Mouse (Mus musculus): ENCODE results near the gene Ss18l2. TPM values are rescaled to one million over a fixed set of nuclear protein-coding genes. Genes with fewer than 3 reads are reported as not detected.
A peak's percentile ranks its signal among the peaks of the same experiment; 100 is the strongest.

Gene Ss18l2
- polyA plus RNA-seq, 1 experiment from 2014 or later = 128 TPM

GRCm38 (mm10) chr9:121677476-121677875 lies 32.7 kb upstream of the Ss18l2 start:
- H3K4me1 ChIP-seq = peaks cover 4% of the 10 kb centered on the region
- H3K27me3 ChIP-seq = no peaks in the 10 kb centered on the region
- 65% methylated on average over 8 of the region's 8 CpGs for WGBS
- H3K27ac ChIP-seq = no peak overlapping the region
- no peak for ATAC-seq (ENCODE audit: low FRiP score, low read depth)
- H3K9me3 ChIP-seq = no peaks in the 10 kb centered on the region
- H3K9ac ChIP-seq = no peak overlapping the region
- peaks cover 7% of the 10 kb centered on the region; the same call in 1 of the 2 replicates for H3K36me3 ChIP-seq
- H3K4me2 ChIP-seq (replicated peaks) = no peak overlapping the region
- H3K4me3 ChIP-seq = no peak overlapping the region

GRCm38 (mm10) chr9:121679549-121679948 lies 30.6 kb upstream of the Ss18l2 start:
- no peak overlapping the region for H3K4me3 ChIP-seq
- ATAC-seq (ENCODE audit: low FRiP score, low read depth) = peak; percentile 83
- H3K27ac ChIP-seq = no peak overlapping the region
- H3K9me3 ChIP-seq = no peaks in the 10 kb centered on the region
- H3K27me3 ChIP-seq = no peaks in the 10 kb centered on the region
- no peak overlapping the region for H3K4me2 ChIP-seq (replicated peaks)
- 20% methylated on average over 6 of the region's 6 CpGs for WGBS
- peaks cover 23% of the 10 kb centered on the region for H3K36me3 ChIP-seq
- H3K4me1 ChIP-seq = no peaks in the 10 kb centered on the region
- H3K9ac ChIP-seq = no peak overlapping the region

- 67% methylated on average over 8 of the region's 8 CpGs for whole genome bisulfite sequencing
- H3K27ac ChIP-seq = no peak overlapping the region
These were observed 28.9 kb upstream of the Ss18l2 start for GRCm38 (mm10) chr9:121681191-121681590.

GRCm38 (mm10) chr9:121682037-121682680 lies 28.0 kb upstream of the Ss18l2 start:
- Histone ChIP-seq H3K9ac (no peak overlapping the region; the same call in 1 of the 2 replicates), H3K9me3 (no peaks in the 10 kb centered on the region), H3K4me1 (no peaks in the 10 kb centered on the region), H3K4me2 (replicated peaks) (no peak overlapping the region), H3K27ac (no peak overlapping the region), H3K4me3 (no peak overlapping the region), H3K36me3 (peaks cover 38% of the 10 kb centered on the region), H3K27me3 (no peaks in the 10 kb centered on the region)
- no peak for ATAC-seq (ENCODE audit: low FRiP score, low read depth)
- 72% methylated on average over 18 of the region's 18 CpGs for WGBS

More at GRCm38 (mm10) chr9:121681191-121681590, 28.9 kb upstream of the Ss18l2 start:
- Histone ChIP-seq H3K9ac (no peak overlapping the region), H3K36me3 (peaks cover 36% of the 10 kb centered on the region), H3K4me2 (replicated peaks) (no peak overlapping the region), H3K4me3 (no peak overlapping the region), H3K4me1 (no peaks in the 10 kb centered on the region), H3K9me3 (no peaks in the 10 kb centered on the region), H3K27me3 (no peaks in the 10 kb centered on the region)
- ATAC-seq (ENCODE audit: low FRiP score, low read depth) = no peak

- peaks cover 60% of the 10 kb centered on the region for H3K36me3 ChIP-seq
- 71% methylated on average over 7 of the region's 7 CpGs for WGBS
These were observed 25.4 kb upstream of the Ss18l2 start for GRCm38 (mm10) chr9:121684702-121685101.

GRCm38 (mm10) chr9:121690200-121690651 lies 19.9 kb upstream of the Ss18l2 start:
- Histone ChIP-seq H3K36me3 (peaks cover 76% of the 10 kb centered on the region), H3K27ac (no peak overlapping the region), H3K9ac (no peak overlapping the region), H3K27me3 (no peaks in the 10 kb centered on the region), H3K9me3 (no peaks in the 10 kb centered on the region), H3K4me3 (no peak overlapping the region), H3K4me1 (no peaks in the 10 kb centered on the region), H3K4me2 (replicated peaks) (no peak overlapping the region)
- no peak for ATAC-seq (ENCODE audit: low FRiP score, low read depth)
- WGBS = 78% methylated on average over 15 of the region's 15 CpGs

More at GRCm38 (mm10) chr9:121684702-121685101, 25.4 kb upstream of the Ss18l2 start:
- Histone ChIP-seq H3K4me3 (no peak overlapping the region), H3K4me1 (no peaks in the 10 kb centered on the region), H3K4me2 (replicated peaks) (no peak overlapping the region), H3K27me3 (no peaks in the 10 kb centered on the region), H3K9ac (no peak overlapping the region), H3K27ac (no peak overlapping the region), H3K9me3 (no peaks in the 10 kb centered on the region)
- ATAC-seq (ENCODE audit: low FRiP score, low read depth) = no peak

- WGBS = 88% methylated on average over 7 of the region's 7 CpGs
- ATAC-seq (ENCODE audit: low FRiP score, low read depth) = no peak
- H3K4me2 ChIP-seq (replicated peaks) = no peak overlapping the region
- peaks cover 76% of the 10 kb centered on the region for H3K36me3 ChIP-seq
- no peaks in the 10 kb centered on the region for H3K9me3 ChIP-seq
- H3K27me3 ChIP-seq = no peaks in the 10 kb centered on the region
- no peak overlapping the region for H3K9ac ChIP-seq
- no peak overlapping the region for H3K4me3 ChIP-seq
- no peak overlapping the region for H3K27ac ChIP-seq
- H3K4me1 ChIP-seq = no peaks in the 10 kb centered on the region
These were observed 19.4 kb upstream of the Ss18l2 start for GRCm38 (mm10) chr9:121690734-121691133.

- no peak overlapping the region for H3K9ac ChIP-seq
- H3K9me3 ChIP-seq = peaks cover 7% of the 10 kb centered on the region
- ATAC-seq (ENCODE audit: low FRiP score, low read depth) = no peak
- no peaks in the 10 kb centered on the region for H3K4me1 ChIP-seq
- peaks cover 77% of the 10 kb centered on the region for H3K36me3 ChIP-seq
- 76% methylated on average over 12 of the region's 12 CpGs for WGBS
- H3K27me3 ChIP-seq = no peaks in the 10 kb centered on the region
- no peak overlapping the region for H3K4me2 ChIP-seq (replicated peaks)
- no peak overlapping the region for H3K27ac ChIP-seq
- no peak overlapping the region for H3K4me3 ChIP-seq
These were observed 15.4 kb upstream of the Ss18l2 start for GRCm38 (mm10) chr9:121694736-121695135.

- peaks cover 7% of the 10 kb centered on the region for H3K9me3 ChIP-seq
- no peak overlapping the region for H3K4me2 ChIP-seq (replicated peaks)
- H3K4me1 ChIP-seq = no peaks in the 10 kb centered on the region
- 94% methylated on average over 9 of the region's 9 CpGs for WGBS
- no peak for ATAC-seq (ENCODE audit: low FRiP score, low read depth)
- peaks cover 58% of the 10 kb centered on the region for H3K36me3 ChIP-seq
- H3K27me3 ChIP-seq = no peaks in the 10 kb centered on the region
- no peak overlapping the region for H3K9ac ChIP-seq
- no peak overlapping the region for H3K4me3 ChIP-seq
- H3K27ac ChIP-seq = no peak overlapping the region
These were observed 13.5 kb upstream of the Ss18l2 start for GRCm38 (mm10) chr9:121696626-121697025.

- no peak overlapping the region for H3K4me3 ChIP-seq
- H3K9me3 ChIP-seq = peaks cover 7% of the 10 kb centered on the region
- no peak overlapping the region for H3K9ac ChIP-seq
- no peak overlapping the region for H3K4me2 ChIP-seq (replicated peaks)
- 95% methylated on average over 1 of the region's 1 CpGs for WGBS
- H3K27me3 ChIP-seq = no peaks in the 10 kb centered on the region
- no peaks in the 10 kb centered on the region for H3K4me1 ChIP-seq
- ATAC-seq (ENCODE audit: low FRiP score, low read depth) = no peak
- no peak overlapping the region for H3K27ac ChIP-seq
- peaks cover 50% of the 10 kb centered on the region for H3K36me3 ChIP-seq
These were observed 12.7 kb upstream of the Ss18l2 start for GRCm38 (mm10) chr9:121697150-121698049.

- Histone ChIP-seq H3K27me3 (peaks cover 2% of the 10 kb centered on the region; the same call in 1 of the 2 replicates), H3K4me2 (replicated peaks) (peak overlapping the region; percentile 93), H3K27ac (no peak overlapping the region), H3K4me1 (peaks cover 21% of the 10 kb centered on the region), H3K36me3 (peaks cover 4% of the 10 kb centered on the region), H3K9me3 (no peaks in the 10 kb centered on the region), H3K9ac (peak overlapping the region; percentile 80), H3K4me3 (peak overlapping the region; percentile 82)
- WGBS = 32% methylated on average over 11 of the region's 11 CpGs
- no peak for ATAC-seq (ENCODE audit: low FRiP score, low read depth)
These were observed 5.9 kb upstream of the Ss18l2 start for GRCm38 (mm10) chr9:121704261-121704645.

Data from limb, embryonic 13.5 days (tissue).